Mouse (Mus musculus): Measurements from ENCODE around the gene Phykpl. TPM values are rescaled to one million over a fixed set of nuclear protein-coding genes. Genes with fewer than 3 reads are reported as not detected.

The Phykpl gene
- 1 to 10 TPM; 5.4 to 6.5 TPM for total RNA-seq (2021)
- long read RNA-seq, partial matches to known transcripts: 1 of 4 reads
- long read RNA-seq, other reads (novel, unspliced or antisense): 2 of 4 reads

DNA sequence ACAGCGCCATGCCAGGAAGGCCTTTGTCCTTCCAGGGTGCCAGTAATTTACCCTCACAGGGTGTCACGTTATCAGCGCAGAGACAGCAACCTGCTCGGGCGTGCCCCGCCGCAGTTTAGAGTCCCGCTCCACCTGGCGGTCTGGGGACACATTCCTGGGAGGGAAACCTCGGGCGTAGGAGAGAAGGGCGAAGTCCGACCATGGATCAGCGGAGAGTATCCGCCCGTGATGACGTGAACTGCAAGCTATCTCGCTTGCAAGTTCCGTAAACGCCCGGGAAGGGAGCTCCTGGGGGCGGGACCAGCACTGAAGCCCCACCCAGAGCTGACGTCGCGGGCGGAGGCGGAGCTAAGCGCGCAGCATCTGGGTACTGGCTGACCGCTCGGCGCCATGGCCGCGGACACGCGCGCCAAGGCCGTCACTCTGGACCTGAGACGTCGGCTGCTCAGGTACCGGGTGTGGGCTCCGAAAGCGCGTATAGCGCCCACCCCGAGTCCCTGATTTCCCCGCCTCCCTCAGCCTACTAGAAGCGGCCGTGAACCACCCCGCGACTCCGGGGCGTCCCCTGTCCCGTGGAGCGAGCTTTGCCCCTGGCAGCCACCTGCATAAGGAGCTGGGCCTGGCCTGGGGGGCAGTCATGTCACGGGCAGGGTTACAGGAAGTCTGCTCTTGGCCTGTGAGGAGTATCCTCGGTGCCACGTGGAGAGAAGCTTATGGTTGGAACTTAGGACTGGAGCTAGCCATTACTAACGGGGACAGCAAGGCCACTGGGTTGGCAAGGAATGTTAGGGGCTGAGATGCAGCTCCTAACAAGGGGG lies at the start of gene Phykpl:
Phykpl (plus strand) TSS at position 327 of the 818 bp plus-strand sequence.
- peak; percentile 91 to 95 for DNase-seq (ENCODE audit: low spot score in 2 of 2)

DNA sequence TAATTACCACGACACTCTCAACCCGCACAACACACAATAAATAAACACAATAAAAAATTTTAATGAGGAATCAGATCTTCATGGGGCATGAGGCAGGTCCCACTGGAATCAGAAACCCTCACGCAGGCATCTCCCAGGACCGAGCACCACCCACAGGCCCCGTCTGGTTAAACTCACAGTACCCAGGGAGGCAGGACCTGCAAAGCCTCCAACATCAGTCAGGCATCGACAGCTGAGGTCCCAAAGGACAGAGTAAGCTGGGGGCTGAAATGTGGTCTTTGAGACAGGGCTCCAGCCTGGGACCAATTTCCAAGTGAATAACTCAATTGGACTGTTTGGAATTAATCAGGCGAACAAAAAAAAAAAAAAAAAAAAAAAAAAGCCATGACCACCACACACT lies 46.2 kb upstream of the Phykpl start:
- no peak for DNase-seq (ENCODE audit: low spot score in 2 of 2)

DNA sequence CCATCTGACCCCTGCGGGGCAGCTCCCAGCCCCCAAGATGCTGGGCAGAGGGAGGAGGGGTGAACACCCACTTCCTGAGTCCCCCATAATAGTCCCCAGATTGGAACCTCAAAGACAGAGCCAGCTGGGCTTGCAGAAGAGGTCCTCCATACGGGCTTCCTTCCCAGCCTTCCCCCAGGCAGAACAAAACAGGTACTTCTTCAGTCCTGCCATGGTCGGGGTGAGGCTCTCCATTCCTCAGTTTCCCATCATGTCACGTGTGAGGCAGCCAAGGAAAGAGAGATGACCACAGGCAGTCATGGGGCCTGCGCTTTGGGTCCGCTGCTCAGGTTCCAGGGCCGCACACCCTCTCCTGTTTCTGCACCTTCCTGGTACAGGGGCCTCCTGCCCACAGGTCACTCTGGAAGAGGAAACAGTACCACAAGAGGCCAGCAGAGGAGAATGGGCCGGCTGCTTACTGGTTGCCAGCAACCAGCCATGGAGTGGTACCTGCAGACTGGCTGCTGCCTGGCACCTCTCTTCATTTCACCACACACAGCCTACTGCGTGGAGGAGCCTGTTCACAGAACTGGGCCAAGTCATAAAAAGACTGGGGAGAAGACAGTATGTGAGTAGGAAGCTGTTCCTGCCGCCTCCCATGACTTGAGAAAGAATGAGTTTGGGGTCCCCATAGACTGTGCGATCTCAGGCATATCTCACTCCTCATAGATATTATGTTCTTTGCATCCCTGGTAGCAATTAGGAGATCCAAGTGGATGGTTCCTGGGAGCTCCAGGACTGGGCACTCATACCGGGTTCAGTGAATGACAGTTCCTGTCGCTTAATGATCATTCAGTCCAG lies 45.4 kb upstream of the Phykpl start:
- DNase-seq (ENCODE audit: low spot score in 2 of 2): no peak

DNA sequence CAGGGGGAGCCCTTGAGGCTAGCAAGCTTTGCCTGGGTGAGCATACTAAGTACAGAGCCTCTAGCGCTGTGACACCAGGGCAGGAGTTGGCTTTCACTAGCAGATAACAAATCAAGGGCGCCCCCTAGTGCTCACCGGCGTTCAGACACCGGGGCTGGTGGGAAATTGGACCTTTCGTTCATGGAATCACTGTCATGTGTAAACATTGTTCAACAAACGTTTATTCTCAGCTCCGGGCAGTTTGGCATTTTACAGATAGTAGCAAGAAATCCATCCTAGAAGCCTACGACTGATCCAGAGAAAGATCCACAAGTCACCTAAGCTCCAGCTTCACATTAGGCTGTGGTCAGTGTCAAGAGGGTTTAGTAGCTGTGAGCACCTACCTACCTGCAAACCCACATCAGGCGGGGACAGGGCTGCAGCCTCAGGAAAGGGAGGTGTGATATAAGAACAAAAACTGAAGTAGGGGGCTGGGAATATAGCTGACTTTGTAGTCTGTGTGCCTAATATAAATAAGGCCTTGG lies 44.7 kb upstream of the Phykpl start:
- DNase-seq (ENCODE audit: low spot score in 2 of 2): peak; percentile 90 to 98

DNA sequence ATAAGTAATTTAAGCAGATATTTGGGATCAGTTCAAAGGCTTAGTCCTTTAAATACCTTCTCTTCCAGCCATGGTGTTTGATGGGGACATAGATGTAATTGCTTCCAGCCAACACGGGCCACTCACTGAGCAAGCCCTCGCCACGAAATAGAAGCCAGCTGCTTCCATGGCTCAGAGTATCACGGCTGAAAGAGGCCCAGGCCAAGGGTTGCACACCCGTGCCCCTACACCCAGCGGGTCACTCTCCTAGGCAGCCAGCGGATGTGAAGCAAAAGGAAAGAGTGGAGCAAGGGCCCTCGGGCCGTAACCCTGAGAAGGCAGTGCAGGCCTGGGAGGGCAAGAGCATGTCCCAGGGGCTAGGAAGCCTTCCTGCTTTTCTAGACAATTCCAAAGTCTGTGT lies 42.1 kb upstream of the Phykpl start:
- no peak for DNase-seq (ENCODE audit: low spot score in 2 of 2)

DNA sequence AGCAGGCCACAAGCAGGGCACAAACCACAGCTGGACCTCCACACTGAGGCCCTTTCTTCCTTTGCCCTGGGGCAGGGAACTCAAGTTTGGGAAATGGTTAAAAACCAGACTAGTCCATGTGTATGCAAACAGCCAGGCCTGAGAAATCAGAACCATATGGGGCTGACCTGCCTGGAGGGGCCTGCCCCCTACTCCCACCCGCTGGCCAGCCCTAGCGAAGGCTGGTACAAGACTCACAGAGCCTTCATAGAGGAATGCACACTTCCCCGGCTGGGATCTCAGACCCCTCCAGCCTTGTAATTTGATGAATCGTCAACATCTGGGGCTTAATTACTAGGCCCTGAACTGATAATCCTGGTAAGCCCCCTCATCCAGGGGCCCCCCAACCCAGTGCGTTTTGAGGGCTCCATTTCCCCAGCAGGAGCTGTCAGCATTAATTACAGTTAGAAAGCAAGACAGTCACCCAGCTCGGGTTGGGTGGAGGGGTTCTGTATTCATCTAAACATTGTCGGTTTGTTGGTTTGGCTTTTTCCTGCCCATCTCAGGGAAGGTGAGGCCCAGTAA lies 41.0 kb upstream of the Phykpl start:
- no peak for DNase-seq (ENCODE audit: low spot score in 2 of 2)

DNA sequence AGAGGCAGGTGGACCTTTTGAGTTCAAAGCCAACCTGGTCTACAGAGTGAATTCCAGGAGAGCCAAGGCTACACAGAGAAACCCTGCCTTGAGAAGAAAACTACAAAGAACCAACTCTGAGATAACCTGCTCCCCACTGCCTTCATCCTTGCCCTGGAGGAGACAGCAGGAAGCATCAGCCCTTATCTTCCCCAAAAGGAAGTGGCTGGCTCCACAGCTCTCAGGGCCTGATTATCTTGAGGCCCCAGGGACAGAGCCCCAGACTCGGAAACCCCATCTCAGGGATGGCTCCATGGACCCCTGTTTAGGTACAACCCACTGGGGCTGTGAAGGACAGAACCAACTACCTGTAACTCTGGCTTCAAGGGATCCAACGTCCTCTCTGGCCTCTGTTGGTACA lies 40.1 kb upstream of the Phykpl start:
- DNase-seq (ENCODE audit: low spot score in 2 of 2): no peak

DNA sequence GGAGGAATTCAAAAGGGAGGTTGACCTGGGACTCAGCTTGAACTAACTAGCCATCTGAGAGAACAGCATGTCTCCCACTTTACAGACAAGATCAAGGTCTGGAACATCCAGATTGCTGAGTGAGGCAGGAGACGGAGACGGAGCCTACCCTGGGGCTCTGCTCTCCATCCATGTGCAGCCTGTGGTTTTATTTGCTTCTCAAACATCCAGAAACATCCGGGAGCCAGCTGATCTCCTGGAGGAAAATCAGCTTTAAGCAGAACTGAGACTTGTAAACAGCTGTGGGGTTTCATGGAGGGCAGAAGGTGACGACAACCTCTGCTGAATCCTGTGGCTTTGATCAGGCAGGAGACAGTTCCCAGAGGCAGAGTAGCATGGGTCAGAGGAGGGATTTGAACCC lies 38.7 kb upstream of the Phykpl start:
- no peak for DNase-seq (ENCODE audit: low spot score in 2 of 2)

DNA sequence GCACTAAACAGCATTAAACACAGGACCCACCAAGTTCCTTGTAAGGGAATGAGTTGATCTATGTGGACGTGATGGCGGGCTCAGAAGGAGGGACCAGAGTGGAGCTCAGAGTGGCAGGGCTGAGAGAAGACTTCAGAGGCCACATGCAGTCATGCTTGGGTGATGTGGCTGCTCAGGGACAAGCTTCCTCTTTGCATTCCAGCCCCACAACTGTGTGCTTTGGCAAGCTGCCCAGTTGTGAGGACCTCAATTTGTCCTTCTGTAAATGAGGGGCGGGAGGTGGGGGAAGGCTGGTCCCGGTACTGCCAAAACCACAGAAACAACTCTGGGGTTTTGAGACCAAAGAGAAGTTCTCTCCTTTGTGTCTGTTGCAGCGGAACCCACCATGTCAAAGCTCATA lies 33.3 kb upstream of the Phykpl start:
- DNase-seq (ENCODE audit: low spot score in 2 of 2): no peak

DNA sequence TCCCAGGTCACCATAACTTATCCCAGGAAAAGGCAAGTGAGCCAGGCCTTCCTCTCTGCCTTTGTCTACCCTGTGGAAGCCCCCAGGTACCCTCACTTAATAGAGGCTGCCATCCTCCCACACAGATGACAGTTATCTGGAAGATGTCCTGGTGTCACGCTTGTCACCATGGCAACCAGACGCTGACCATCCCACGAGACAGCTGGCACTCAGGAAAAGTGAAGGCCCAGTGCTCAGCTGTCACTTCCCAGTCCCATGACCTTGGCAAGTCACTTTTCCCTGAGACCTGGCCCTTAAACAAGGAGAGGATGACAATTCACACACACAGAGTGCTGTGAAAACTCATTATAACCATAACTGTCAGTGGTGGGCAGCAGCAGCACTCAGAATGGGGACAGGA lies 32.5 kb upstream of the Phykpl start:
- no peak for DNase-seq (ENCODE audit: low spot score in 2 of 2)

DNA sequence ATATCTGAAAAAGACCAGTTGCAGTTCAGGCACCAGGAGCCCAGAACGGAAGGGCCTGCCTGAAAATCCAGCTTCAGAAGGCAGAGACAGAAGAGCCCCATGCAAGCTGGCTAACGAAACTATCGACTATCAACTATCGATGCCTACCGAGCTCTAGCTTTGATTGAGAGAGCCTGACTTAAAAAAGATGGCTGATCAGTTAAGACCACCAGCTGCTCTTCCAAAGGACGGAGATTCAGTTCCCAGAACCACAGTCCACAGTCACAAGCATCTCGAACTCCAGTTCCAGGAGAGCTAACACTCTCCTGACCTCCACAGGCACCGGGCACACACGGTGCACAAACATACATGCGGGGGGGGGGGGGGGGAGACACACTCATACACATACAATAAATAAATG lies 30.0 kb upstream of the Phykpl start:
- DNase-seq (ENCODE audit: low spot score in 2 of 2): no peak

DNA sequence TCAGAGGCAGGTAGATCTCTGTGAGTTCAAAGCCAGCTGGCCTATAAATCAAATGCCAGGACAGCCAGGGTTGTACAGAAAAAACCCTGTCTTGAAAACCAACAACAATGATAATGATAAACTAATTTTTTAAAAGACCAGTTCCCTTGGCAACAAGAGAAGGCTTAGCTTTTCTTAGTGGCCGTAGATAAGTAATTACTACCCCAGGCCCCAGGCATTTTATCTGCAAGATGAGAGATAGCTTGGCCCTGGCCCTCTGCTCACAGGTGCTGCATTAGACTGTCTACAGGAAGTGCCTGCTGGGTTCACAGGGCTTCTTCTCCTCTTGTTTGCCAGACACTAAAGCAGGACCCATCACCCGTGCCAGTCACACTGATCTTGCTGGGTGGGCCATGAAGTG lies 29.5 kb upstream of the Phykpl start:
- no peak for DNase-seq (ENCODE audit: low spot score in 2 of 2)

DNA sequence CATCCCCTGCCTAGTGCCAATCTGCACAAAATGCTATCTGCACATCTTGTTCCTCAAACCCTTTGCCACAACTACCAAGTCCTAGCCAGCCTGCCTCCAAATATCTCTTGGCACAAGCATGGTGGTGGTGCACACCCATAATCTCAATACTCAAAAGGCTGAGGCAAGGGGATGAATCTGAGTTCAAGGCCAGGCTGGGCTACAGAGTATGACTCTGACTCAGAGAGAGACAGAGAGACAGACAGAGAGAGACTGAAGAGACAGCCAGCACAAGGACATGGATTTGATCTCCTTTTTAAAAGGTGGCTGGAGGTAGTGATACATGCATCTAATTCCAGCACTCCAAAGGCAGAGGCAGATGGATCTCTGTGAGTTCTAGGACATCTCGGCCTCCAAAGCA lies 21.3 kb upstream of the Phykpl start:
- no peak for DNase-seq (ENCODE audit: low spot score in 2 of 2)

DNA sequence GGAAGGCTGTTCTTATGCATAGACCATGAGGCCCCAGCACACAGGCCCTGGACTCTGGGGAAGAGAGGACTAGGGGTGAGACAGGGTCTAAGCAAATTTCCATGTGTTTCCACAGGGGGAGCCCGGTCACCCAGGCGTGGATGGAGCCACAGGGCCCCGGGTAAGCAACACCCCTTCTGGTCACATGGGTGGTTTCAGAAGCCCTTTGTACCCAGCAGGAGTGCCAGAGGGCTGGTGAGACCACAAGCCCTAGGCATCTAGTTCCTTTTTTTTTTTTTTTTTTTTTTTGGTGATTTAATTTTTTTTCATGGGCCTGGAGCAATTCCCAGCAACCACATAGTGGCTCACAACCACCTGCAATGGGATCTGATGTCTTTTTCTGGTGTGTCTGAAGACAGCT lies 19.5 kb upstream of the Phykpl start:
- no peak for DNase-seq (ENCODE audit: low spot score in 2 of 2)

DNA sequence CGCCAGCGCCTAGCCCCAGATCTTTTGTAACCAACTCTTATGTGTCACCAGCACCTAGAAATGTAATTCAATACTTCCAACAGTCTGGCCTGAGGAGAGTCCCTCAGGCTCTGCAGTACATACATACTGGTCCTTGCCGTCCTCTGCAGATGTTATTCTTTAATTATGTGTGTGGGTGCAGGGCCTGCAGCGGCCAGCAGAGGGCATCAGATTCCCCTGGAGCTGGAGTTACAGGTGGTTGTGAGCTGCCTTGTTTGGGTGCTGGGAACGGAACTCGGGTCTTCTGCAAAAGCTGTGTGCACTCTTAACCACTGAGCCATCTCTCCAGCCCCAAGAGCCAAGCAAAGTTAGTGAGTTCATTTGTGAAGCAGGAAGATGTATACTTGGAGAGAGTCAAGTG lies 18.6 kb upstream of the Phykpl start:
- no peak for DNase-seq (ENCODE audit: low spot score in 2 of 2)

DNA sequence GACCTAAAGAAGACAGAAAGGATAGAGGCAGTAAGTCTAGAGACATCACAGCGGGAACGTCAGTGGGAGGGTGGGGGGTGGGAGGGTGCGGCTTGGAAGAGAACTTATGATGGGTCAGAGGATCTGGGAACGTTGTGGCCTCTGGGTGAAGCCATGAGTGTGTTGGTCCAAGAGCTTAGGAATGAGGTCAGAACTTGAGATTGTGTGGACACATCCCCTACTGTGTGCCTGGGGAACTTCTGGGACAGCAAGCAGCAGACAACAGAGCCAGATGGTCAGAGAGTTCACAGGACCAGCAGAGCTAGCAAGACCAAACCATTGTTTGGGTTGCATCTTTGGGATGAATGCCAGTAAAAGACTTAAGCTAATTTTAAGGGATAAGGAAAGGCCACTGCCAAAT lies 15.8 kb upstream of the Phykpl start:
- DNase-seq (ENCODE audit: low spot score in 2 of 2): no peak

DNA sequence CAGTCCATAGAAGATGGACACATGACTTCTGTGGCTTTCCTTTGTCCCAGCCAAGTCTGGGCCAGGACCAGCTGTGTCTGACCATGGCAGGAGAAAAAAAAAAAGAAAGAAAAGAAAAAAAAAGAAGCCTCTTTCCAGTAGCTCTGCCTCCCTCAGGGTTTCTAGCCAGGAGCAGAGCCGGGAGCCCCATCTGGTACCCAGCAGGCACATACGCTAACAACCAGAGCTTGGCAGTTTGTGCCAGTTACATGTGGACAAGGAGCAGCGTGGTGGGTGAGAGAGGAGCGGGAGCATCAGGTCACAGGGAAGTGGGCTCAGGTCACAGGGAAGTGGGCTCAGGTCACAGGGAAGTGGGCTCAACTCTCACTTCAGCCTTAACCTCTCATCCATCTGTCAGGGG lies 8.1 kb upstream of the Phykpl start:
- peak in 1 of 2 experiments; percentile 52 for DNase-seq (ENCODE audit: low spot score in 2 of 2)

DNA sequence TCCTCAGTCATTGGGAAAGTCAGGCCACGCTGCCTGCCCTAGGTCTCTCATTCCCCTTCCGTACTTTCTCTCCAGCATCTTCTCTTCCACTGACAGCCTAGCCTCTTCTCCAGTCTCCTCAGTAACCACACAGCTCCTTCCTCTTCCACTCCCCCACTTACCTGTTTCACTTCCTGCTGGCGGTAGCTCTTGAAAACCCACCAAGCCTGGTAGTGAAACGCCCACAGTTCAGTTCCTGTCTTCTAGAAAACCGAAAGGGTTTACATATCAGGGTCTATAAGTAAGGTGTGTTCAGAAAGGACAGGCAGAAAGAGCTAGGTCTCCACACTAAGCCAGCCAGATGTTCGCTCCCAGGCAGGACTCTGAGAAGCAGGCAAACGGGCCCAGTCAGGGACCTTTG lies 7.0 kb upstream of the Phykpl start:
- no peak for DNase-seq (ENCODE audit: low spot score in 2 of 2)

DNA sequence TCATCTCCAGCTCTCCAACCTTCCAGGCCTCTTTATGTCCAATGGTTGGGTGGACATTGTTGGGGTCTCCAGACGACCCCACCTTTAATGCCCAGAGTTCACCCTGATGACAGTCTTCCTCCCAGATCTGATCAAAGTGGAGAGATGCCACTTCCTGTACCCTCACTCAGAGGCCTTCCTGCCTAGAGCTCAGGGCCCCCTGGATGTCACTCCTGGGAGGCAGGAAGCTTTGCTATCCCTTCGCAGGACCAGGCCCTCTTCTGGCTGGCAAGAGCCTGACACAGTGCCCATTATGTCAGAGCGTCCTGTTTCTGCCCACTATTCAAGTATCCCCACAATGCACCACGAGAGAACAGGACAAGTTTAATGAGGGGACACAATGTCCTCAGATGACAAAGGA lies 5.5 kb upstream of the Phykpl start:
- DNase-seq (ENCODE audit: low spot score in 2 of 2): no peak

DNA sequence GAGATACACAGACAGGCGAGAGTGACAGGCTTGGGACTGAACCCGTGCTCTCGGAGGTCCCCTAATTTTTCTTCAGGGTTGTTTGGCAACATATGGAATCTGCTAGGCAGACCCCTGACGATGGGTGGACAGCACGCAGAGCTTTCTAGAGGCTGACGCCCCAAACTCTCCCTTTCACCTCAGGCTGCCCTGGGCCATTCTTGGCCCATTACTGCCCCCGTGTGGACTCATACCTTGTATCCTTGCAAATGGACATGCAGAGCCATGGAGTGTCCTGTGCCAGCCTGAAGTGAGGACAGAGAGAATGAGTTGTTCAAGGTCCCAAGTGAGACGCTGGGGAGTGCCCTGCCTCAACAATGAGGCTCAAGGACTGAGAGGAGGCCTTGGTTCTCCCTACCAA lies 1.8 kb upstream of the Phykpl start:
- peak in 1 of 2 experiments; percentile 53 for DNase-seq (ENCODE audit: low spot score in 2 of 2)

DNA sequence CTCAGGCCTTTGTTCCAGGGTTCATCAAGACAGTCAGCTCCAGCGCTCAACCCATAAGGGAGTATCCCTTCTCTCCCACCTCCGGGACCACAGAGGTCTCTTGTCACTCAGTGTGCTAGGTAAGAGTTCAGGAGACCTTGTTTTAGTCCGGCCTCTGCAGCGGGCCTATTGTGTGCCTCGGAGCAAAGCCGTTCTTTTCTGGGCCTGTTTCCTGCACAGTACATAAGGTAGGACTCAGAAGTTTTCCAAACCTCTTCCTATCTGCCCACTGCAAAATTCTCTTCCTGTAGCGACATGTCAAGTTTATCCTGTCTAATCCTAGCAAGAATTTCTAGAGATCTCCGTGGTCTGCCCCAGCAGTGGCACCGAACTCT lies 513 bp upstream of the Phykpl start:
- no peak for DNase-seq (ENCODE audit: low spot score in 2 of 2)
